ENCODE assay signal across 8 mouse cellular contexts in the genomic region with DNA sequence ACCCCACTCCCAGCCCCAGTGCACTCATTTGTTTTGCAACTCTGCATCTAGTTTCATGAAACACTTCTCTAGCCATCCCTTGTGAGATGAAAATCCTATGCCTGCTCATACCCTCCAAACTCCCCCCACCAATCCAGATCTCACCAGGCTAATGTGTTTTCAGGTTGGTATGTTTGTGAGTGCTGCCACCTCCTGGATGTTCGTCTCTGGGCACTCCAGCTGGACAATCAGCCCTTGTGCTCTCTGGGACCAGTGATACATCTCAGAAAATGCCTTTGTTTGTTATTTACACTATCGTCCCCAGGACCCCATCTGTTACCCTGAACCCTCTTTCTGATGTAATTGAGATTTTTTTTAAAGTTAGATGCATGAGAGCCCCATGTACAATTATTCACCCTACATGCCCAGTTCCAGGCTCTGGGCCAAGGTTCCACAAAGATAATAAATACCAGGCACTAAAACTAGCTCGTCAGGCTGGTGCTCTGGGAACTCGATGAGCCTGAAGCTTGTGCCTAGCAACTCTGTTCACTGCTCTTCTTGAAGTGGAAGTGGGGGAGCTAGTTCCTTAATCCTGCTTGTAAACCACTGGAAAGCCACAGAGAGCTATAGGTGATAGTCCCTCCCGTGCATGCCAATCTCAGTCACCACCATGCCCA.
DNase-seq lines count a peak whose midpoint lies in the region; ATAC-seq and TF ChIP-seq lines count a peak whose summit lies in the region.

No protein-coding gene starts in this region.

- H3K4me3 ChIP-seq in kidney, embryonic 14.5 days (ENCODE audit: low read length): no peak overlapping the region
- no peak overlapping the region for H3K4me3 ChIP-seq in cerebellum, adult 2 months (replicated peaks; ENCODE audit: insufficient read depth, low read depth, low read length)
- H3K4me3 ChIP-seq in midbrain, embryonic 14.5 days (replicated peaks; ENCODE audit: low read depth, low read length): no peak overlapping the region

- H3K4me1 ChIP-seq in kidney, embryonic 14.5 days (ENCODE audit: control insufficient read depth, insufficient read depth, low read length): no peaks in the 10 kb centered on the region
- H3K4me1 ChIP-seq in cerebellum, adult 2 months (ENCODE audit: control insufficient read depth, insufficient read depth, low read length): no peaks in the 10 kb centered on the region
- no peaks in the 10 kb centered on the region for H3K4me1 ChIP-seq in midbrain, embryonic 14.5 days (ENCODE audit: control insufficient read depth, insufficient read depth, low read length)

- no peak overlapping the region for H3K27ac ChIP-seq in kidney, embryonic 14.5 days (ENCODE audit: low read depth, low read length)
- no peak overlapping the region for H3K27ac ChIP-seq in cerebellum, adult 2 months (ENCODE audit: insufficient read depth, low read length)
- H3K27ac ChIP-seq in midbrain, embryonic 14.5 days (replicated peaks; ENCODE audit: low read depth, low read length): no peak overlapping the region

- no peaks in the 10 kb centered on the region for H3K27me3 ChIP-seq in kidney, embryonic 14.5 days (ENCODE audit: control insufficient read depth, insufficient read depth, low read length)
- no peaks in the 10 kb centered on the region for H3K27me3 ChIP-seq in cerebellum, adult 2 months (ENCODE audit: control insufficient read depth, insufficient read depth, low read length)
- no peaks in the 10 kb centered on the region for H3K27me3 ChIP-seq in midbrain, embryonic 14.5 days (ENCODE audit: control insufficient read depth, insufficient read depth, low read length)

- ATAC-seq in kidney, embryonic 14.5 days (ENCODE audit: low FRiP score, low TSS enrichment): no peak
- ATAC-seq in frontal cortex, adult (ENCODE audit: low TSS enrichment): peak; percentile 89
- ATAC-seq in midbrain, embryonic 14.5 days (ENCODE audit: low FRiP score, low TSS enrichment): peak; percentile 68; the same call in 1 of the 2 replicates

- peak; percentile 3 for DNase-seq in kidney, adult 11 months
- DNase-seq in cerebellum, adult 2 months: peak; percentile 12 to 24
- peak; percentile 20 to 58 for DNase-seq in layer of hippocampus, adult 8-10 months (ENCODE audit: low spot score in 2 of 2)
- peak; percentile 79 for DNase-seq in midbrain, embryonic 14.5 days
- no peak for DNase-seq in c-Kit-positive CD71-positive TER-119-positive erythroid progenitor cells, embryonic 14.5 days (ENCODE audit: low spot score)
- no peak for DNase-seq in ovary, adult 18-20 months (ENCODE audit: low spot score)

- H3K9me3 ChIP-seq in kidney, embryonic 14.5 days (ENCODE audit: control insufficient read depth, low read length): no peaks in the 10 kb centered on the region
- H3K9me3 ChIP-seq in midbrain, embryonic 14.5 days (ENCODE audit: control insufficient read depth, low read length): no peaks in the 10 kb centered on the region

- WGBS in kidney, embryonic 14.5 days: 30% methylated on average over 5 of the region's 5 CpGs
- 24% methylated on average over 5 of the region's 5 CpGs for WGBS in cerebellum, adult 2 months
- whole genome bisulfite sequencing in midbrain, embryonic 14.5 days: 47% methylated on average over 5 of the region's 5 CpGs

- no peak overlapping the region for H3K4me2 ChIP-seq in kidney, embryonic 14.5 days (replicated peaks; ENCODE audit: low read depth, low read length)
- H3K4me2 ChIP-seq in midbrain, embryonic 14.5 days (ENCODE audit: low read length): no peak overlapping the region

- H3K36me3 ChIP-seq in kidney, embryonic 14.5 days (ENCODE audit: control insufficient read depth, insufficient read depth, low read length): no peaks in the 10 kb centered on the region
- H3K36me3 ChIP-seq in midbrain, embryonic 14.5 days (ENCODE audit: control insufficient read depth, insufficient read depth, low read length): no peaks in the 10 kb centered on the region

- no peak overlapping the region for H3K9ac ChIP-seq in kidney, embryonic 14.5 days (ENCODE audit: low read depth, low read length)
- H3K9ac ChIP-seq in midbrain, embryonic 14.5 days (replicated peaks; ENCODE audit: low read length): no peak overlapping the region

- TF ChIP-seq POLR2A in cerebellum, adult 2 months (IDR thresholded peaks at IDR 0.05; ENCODE audit: borderline replicate concordance, insufficient read depth, low read length): no peak

- peak; percentile 69 for TF ChIP-seq CTCF in cerebellum, adult 2 months (IDR thresholded peaks at IDR 0.05; ENCODE audit: borderline replicate concordance, insufficient read depth, low read depth, low read length)

Comparison
In these comparisons a context has a peak if more than half of its experiments do, and no peak if none do; other contexts are left out.
1. DNase-seq: peak in kidney, adult 11 months (single experiment), cerebellum, adult 2 months (2 of 2), layer of hippocampus, adult 8-10 months (2 of 2) and midbrain, embryonic 14.5 days (single experiment); none in c-Kit-positive CD71-positive TER-119-positive erythroid progenitor cells, embryonic 14.5 days (single experiment) and ovary, adult 18-20 months (single experiment).